Mouse (Mus musculus) midbrain, embryonic 11.5 days (tissue): ENCODE results near the gene Cenpm. TPM values are rescaled to one million over a fixed set of nuclear protein-coding genes. Genes with fewer than 3 reads are reported as not detected.

Source experiments
- ATAC-seq: fragments of 200-750 bp; cut with Nextera tagmentation; 2 replicates; pipeline ENCODE4 v1.8.0; 2017; ENCODE audit warnings: moderate TSS enrichment, moderate library complexity; ENCODE audit not compliant: low FRiP score
- DNase-seq: peaks from one replicate; pipeline ENCODE4 v3.0.0; 2015; ENCODE audit warnings: low spot score; ENCODE audit errors: missing footprints
- H3K27ac ChIP-seq: fragments of 300-500 bp; sonication (generic); 2 replicates; pipeline ENCODE4 v1.5.1; 2014; ENCODE audit warnings: low read depth, low read length
- H3K27me3 ChIP-seq: fragments of 300-500 bp; sonication (generic); 2 replicates; pipeline ENCODE4 v1.6.1; 2014; ENCODE audit warnings: mild to moderate bottlenecking, low read length, moderate library complexity, mixed read lengths; ENCODE audit not compliant: control insufficient read depth, insufficient read depth
- H3K36me3 ChIP-seq: fragments of 300-500 bp; sonication (generic); 2 replicates; pipeline ENCODE4 v1.6.1; 2014; ENCODE audit warnings: mild to moderate bottlenecking, low read length, moderate library complexity, mixed read lengths; ENCODE audit not compliant: control insufficient read depth, insufficient read depth
- H3K4me1 ChIP-seq: fragments of 300-500 bp; sonication (generic); 2 replicates; pipeline ENCODE4 v1.6.1; 2014; ENCODE audit warnings: low read length; ENCODE audit not compliant: control insufficient read depth, insufficient read depth
- H3K4me2 ChIP-seq: fragments of 300-500 bp; sonication (generic); 2 replicates; pipeline ENCODE4 v1.6.1; 2014; ENCODE audit warnings: mild to moderate bottlenecking, moderate library complexity
- H3K4me3 ChIP-seq: fragments of 300-500 bp; sonication (generic); 2 replicates; pipeline ENCODE4 v1.5.1; 2014; ENCODE audit warnings: low read depth, low read length
- H3K9ac ChIP-seq: fragments of 300-500 bp; sonication (generic); 2 replicates; pipeline ENCODE4 v1.6.1; 2014; ENCODE audit warnings: low read length
- H3K9me3 ChIP-seq: fragments of 300-500 bp; sonication (generic); 2 replicates; pipeline ENCODE4 v1.6.1; 2016; ENCODE audit warnings: low read length; ENCODE audit not compliant: control insufficient read depth
- WGBS: fragments of 180-500 bp; shearing (Covaris S2); extraction: QIAGEN DNeasy Blood & Tissue Kit; methylation state at CpG from one replicate; pipeline ENCODE4 v1.1.7; 2014; 5-methylcytosine and 5-hydroxymethylcytosine counted together
- microRNA counts: library from miRNA; unstranded; fragments of <30 nt; microRNA quantifications from one replicate; lab custom pipeline; 2015
- microRNA-seq: library from miRNA; unstranded; fragments of <30 nt; microRNA quantifications from one replicate; pipeline ENCODE4, GENCODE M21; 2017
- polyA plus RNA-seq: library from polyadenylated mRNA; unstranded; fragments of >200 nt; fragmentation: Nextera tagmentation; extraction: Ambion mirVana; gene quantifications from 2 replicates; pipeline ENCODE4 v1.2.1, GENCODE M21; 2014

The Cenpm gene
- polyA plus RNA-seq, 1 experiment from 2014 or later, result 89.1 TPM

- Histone ChIP-seq H3K36me3 (peaks cover 74% of the 10 kb centered on the region), H3K9ac (no peak overlapping the region), H3K9me3 (peaks cover 5% of the 10 kb centered on the region; the same call in 1 of the 2 replicates), H3K4me1 (no peaks in the 10 kb centered on the region), H3K4me2 (no peak overlapping the region), H3K4me3 (no peak overlapping the region), H3K27me3 (no peaks in the 10 kb centered on the region), H3K27ac (no peak overlapping the region)
- no peak for ATAC-seq
- WGBS, result 94% methylated on average over 10 of the region's 10 CpGs
- no peak for DNase-seq
Measured at GRCm38 (mm10) chr15:82184656-82185055, 59.9 kb downstream of the Cenpm start.

- DNase-seq (no peak), ATAC-seq (0 out of 2 replicates have a peak, but pooled peaks have one; percentile 40)
- Histone ChIP-seq H3K4me3 (no peak overlapping the region), H3K9ac (no peak overlapping the region), H3K4me2 (no peak overlapping the region), H3K27me3 (no peaks in the 10 kb centered on the region), H3K9me3 (peaks cover 5% of the 10 kb centered on the region; the same call in 1 of the 2 replicates), H3K4me1 (no peaks in the 10 kb centered on the region), H3K27ac (no peak overlapping the region), H3K36me3 (peaks cover 79% of the 10 kb centered on the region)
- 87% methylated on average over 7 of the region's 7 CpGs for WGBS
Measured at GRCm38 (mm10) chr15:82184183-82184582, 60.4 kb downstream of the Cenpm start.

MicroRNA genes within 50 kb of the gene (microRNA counts, 519-probe panel; counts per million panel counts)
- microRNA mmu-miR-33 (lab: Ali Mortazavi, UCI), result 4,153 counts per million, percentile 33 among the panel's probes with 10 or more counts

Small RNA genes within 50 kb of the gene (microRNA-seq; reads per million reads assigned to microRNA genes)
- gene Mir33, result 232 reads per million, percentile 65 among the genes with 10 or more reads in this experiment

Other genes starting within 250 kb of the Cenpm start
- 33.7 and 37.8 TPM in 2 replicates for gene Desi1, start 210.9 kb downstream of the Cenpm start, polyA plus RNA-seq
- 275 and 283 TPM in 2 replicates for gene Snu13, start 197.2 kb downstream of the Cenpm start, polyA plus RNA-seq
- not detected in 2 replicates for gene 4930407I10Rik, start 185.6 kb downstream of the Cenpm start, polyA plus RNA-seq
- gene Mei1, start 174.8 kb downstream of the Cenpm start, polyA plus RNA-seq, result 0.04 TPM in 1 of 2 replicates, not detected in the other
- 17.2 and 18.5 TPM in 2 replicates for gene Ccdc134, start 116.8 kb downstream of the Cenpm start, polyA plus RNA-seq
- gene Srebf2, start 97.6 kb downstream of the Cenpm start, polyA plus RNA-seq, result 148 and 170 TPM in 2 replicates
- 0.14 and 0.57 TPM in 2 replicates for gene Shisa8, start 31.9 kb downstream of the Cenpm start, polyA plus RNA-seq
- 0.07 and 0.17 TPM in 2 replicates for gene Tnfrsf13c, start 20.4 kb downstream of the Cenpm start, polyA plus RNA-seq
- gene 1500009C09Rik, start 7.6 kb upstream of the Cenpm start, polyA plus RNA-seq, result 1.0 and 1.4 TPM in 2 replicates
- 163 and 169 TPM in 2 replicates for gene Sept3, start 30.1 kb upstream of the Cenpm start, polyA plus RNA-seq
- gene Wbp2nl, start 54.2 kb upstream of the Cenpm start, polyA plus RNA-seq, result 0.11 TPM in 1 of 2 replicates, not detected in the other
- gene Naga, start 94.2 kb upstream of the Cenpm start, polyA plus RNA-seq, result 20.6 and 21.6 TPM in 2 replicates
- 3.4 and 4.3 TPM in 2 replicates for gene Pheta2, start 94.2 kb upstream of the Cenpm start, polyA plus RNA-seq
- 253 and 268 TPM in 2 replicates for gene Smdt1, start 94.2 kb upstream of the Cenpm start, polyA plus RNA-seq
- 290 and 293 TPM in 2 replicates for gene Ndufa6, start 109.6 kb upstream of the Cenpm start, polyA plus RNA-seq
- 1.7 and 1.9 TPM in 2 replicates for gene Cyp2d22, start 135.5 kb upstream of the Cenpm start, polyA plus RNA-seq
- not detected in 2 replicates for gene Cyp2d11, start 149.3 kb upstream of the Cenpm start, polyA plus RNA-seq
- not detected in 2 replicates for gene Cyp2d10, start 162.4 kb upstream of the Cenpm start, polyA plus RNA-seq
- gene Cyp2d9, start 188.7 kb upstream of the Cenpm start, polyA plus RNA-seq, result not detected in 2 replicates